Mouse (Mus musculus) limb, embryonic 11.5 days (tissue): ENCODE data around the gene Abhd12. TPM values are rescaled to one million over a fixed set of nuclear protein-coding genes. Genes with fewer than 3 reads are reported as not detected.
"Not testable (repeated sequence)": the region's sequence is repeated elsewhere in the genome, so short reads cannot be mapped to it uniquely, and the experiment has no call there.

Experiments used
- ATAC-seq: fragments of 200-750 bp; cut with Nextera tagmentation; 2 replicates; pipeline ENCODE4 v1.8.0; 2017; ENCODE audit warnings: low read depth; ENCODE audit not compliant: insufficient number of reproducible peaks, low FRiP score, low TSS enrichment
- DNase-seq: peaks from one replicate; pipeline ENCODE4 v3.0.0-alpha.2; 2015; ENCODE audit warnings: low spot score
- H3K27ac ChIP-seq: fragments of 300-500 bp; sonication (generic); replicated peaks from 2 replicates; pipeline ENCODE4 v1.5.1; 2014; ENCODE audit warnings: low read depth, mild to moderate bottlenecking, low read length
- H3K27me3 ChIP-seq: fragments of 300-500 bp; sonication (generic); 2 replicates; pipeline ENCODE4 v1.6.1; 2014; ENCODE audit warnings: mild to moderate bottlenecking, low read length, mixed read lengths; ENCODE audit not compliant: control insufficient read depth, insufficient read depth
- H3K36me3 ChIP-seq: fragments of 300-500 bp; sonication (generic); 2 replicates; pipeline ENCODE4 v1.6.1; 2014; ENCODE audit warnings: mild to moderate bottlenecking, low read length, moderate library complexity, mixed read lengths; ENCODE audit not compliant: control insufficient read depth, insufficient read depth
- H3K4me1 ChIP-seq: fragments of 300-500 bp; sonication (generic); 2 replicates; pipeline ENCODE4 v1.6.1; 2014; ENCODE audit warnings: low read length, mixed read lengths; ENCODE audit not compliant: control insufficient read depth, insufficient read depth
- H3K4me2 ChIP-seq: fragments of 300-500 bp; sonication (generic); 2 replicates; pipeline ENCODE4 v1.6.1; 2014; ENCODE audit warnings: low read depth, mild to moderate bottlenecking, moderate library complexity; ENCODE audit not compliant: severe bottlenecking
- H3K4me3 ChIP-seq: fragments of 300-500 bp; sonication (generic); 2 replicates; pipeline ENCODE4 v1.5.1; 2014; ENCODE audit warnings: low read depth, low read length
- H3K9ac ChIP-seq: fragments of 300-500 bp; sonication (generic); 2 replicates; pipeline ENCODE4 v1.6.1; 2014; ENCODE audit warnings: mild to moderate bottlenecking, low read length
- H3K9me3 ChIP-seq: fragments of 300-500 bp; sonication (generic); 2 replicates; pipeline ENCODE4 v1.6.1; 2016; ENCODE audit warnings: low read length; ENCODE audit not compliant: control insufficient read depth
- WGBS: fragments of 180-500 bp; shearing (Covaris S2); extraction: QIAGEN DNeasy Blood & Tissue Kit; methylation state at CpG from one replicate; pipeline ENCODE4 v1.1.7; 2014; 5-methylcytosine and 5-hydroxymethylcytosine counted together
- polyA plus RNA-seq: library from polyadenylated mRNA; unstranded; fragments of >200 nt; fragmentation: Nextera tagmentation; extraction: Ambion mirVana; gene quantifications from 2 replicates; pipeline ENCODE4 v1.2.1, GENCODE M21; 2014

Gene Abhd12
- 50.1 and 55.5 TPM in 2 replicates for polyA plus RNA-seq

GRCm38 (mm10) chr2:150904272-150904935 lies at the start of gene Abhd12:
Abhd12 (minus strand) TSS chr2:150904741.
- Histone ChIP-seq H3K4me3 (peak within 1 kb of the TSS; percentile 90), H3K36me3 (no peaks in the 10 kb centered on the region), H3K9ac (peak within 1 kb of the TSS; percentile 90), H3K27me3 (no peaks in the 10 kb centered on the region), H3K27ac (peak within 1 kb of the TSS; percentile 76; the same call in 1 of the 2 replicates), H3K9me3 (no peaks in the 10 kb centered on the region), H3K4me1 (0 out of 2 replicates have a peak, but pooled peaks cover 10% of the 10 kb centered on the region), H3K4me2 (peak within 1 kb of the TSS; percentile 85)
- peak; percentile 98 for DNase-seq
- peak; percentile 98 for ATAC-seq
- WGBS, result under 1% methylated on average over 59 of the region's 72 CpGs

- H3K4me3 ChIP-seq, result no peak overlapping the region
- no peaks in the 10 kb centered on the region for H3K27me3 ChIP-seq
- H3K4me2 ChIP-seq, result no peak overlapping the region
- ATAC-seq (no peak), DNase-seq (no peak)
- H3K27ac ChIP-seq, result no peak overlapping the region
- WGBS, result 88% methylated on average over 2 of the region's 2 CpGs
- H3K9me3 ChIP-seq, result no peaks in the 10 kb centered on the region
- no peak overlapping the region for H3K9ac ChIP-seq
- no peaks in the 10 kb centered on the region for H3K4me1 ChIP-seq
- no peaks in the 10 kb centered on the region; the same call in 1 of the 2 replicates for H3K36me3 ChIP-seq
These were observed 46.7 kb upstream of the Abhd12 start for GRCm38 (mm10) chr2:150951201-150951600.

- no peak for ATAC-seq
- no peaks in the 10 kb centered on the region for H3K9me3 ChIP-seq
- 93% methylated on average over 6 of the region's 6 CpGs for WGBS
- no peaks in the 10 kb centered on the region for H3K27me3 ChIP-seq
- no peak overlapping the region for H3K27ac ChIP-seq
- H3K9ac ChIP-seq, result no peak overlapping the region
- no peak overlapping the region for H3K4me2 ChIP-seq
- no peak for DNase-seq
- no peak overlapping the region for H3K4me3 ChIP-seq
- H3K4me1 ChIP-seq, result no peaks in the 10 kb centered on the region
- H3K36me3 ChIP-seq, result peaks cover 2% of the 10 kb centered on the region; the same call in 1 of the 2 replicates
These were observed 45.5 kb upstream of the Abhd12 start for GRCm38 (mm10) chr2:150950056-150950455.

GRCm38 (mm10) chr2:150949652-150950051 lies 45.1 kb upstream of the Abhd12 start:
- Histone ChIP-seq H3K4me2 (no peak overlapping the region), H3K9me3 (no peaks in the 10 kb centered on the region), H3K4me1 (no peaks in the 10 kb centered on the region), H3K27ac (no peak overlapping the region), H3K9ac (no peak overlapping the region), H3K27me3 (no peaks in the 10 kb centered on the region), H3K36me3 (peaks cover 2% of the 10 kb centered on the region; the same call in 1 of the 2 replicates), H3K4me3 (no peak overlapping the region)
- no peak for DNase-seq
- no peak for ATAC-seq
- 92% methylated on average over 3 of the region's 3 CpGs for whole genome bisulfite sequencing

- DNase-seq, result no peak
- no peak overlapping the region for H3K27ac ChIP-seq
- H3K36me3 ChIP-seq, result peaks cover 2% of the 10 kb centered on the region; the same call in 1 of the 2 replicates
- no peak overlapping the region for H3K9ac ChIP-seq
- H3K4me1 ChIP-seq, result no peaks in the 10 kb centered on the region
- no peak for ATAC-seq
- WGBS, result 91% methylated on average over 5 of the region's 5 CpGs
- no peaks in the 10 kb centered on the region for H3K27me3 ChIP-seq
- H3K9me3 ChIP-seq, result no peaks in the 10 kb centered on the region
- no peak overlapping the region for H3K4me2 ChIP-seq
- no peak overlapping the region for H3K4me3 ChIP-seq
These were observed 44.2 kb upstream of the Abhd12 start for GRCm38 (mm10) chr2:150948786-150949185.

GRCm38 (mm10) chr2:150947880-150948611 lies 43.5 kb upstream of the Abhd12 start:
- not testable (repeated sequence) for H3K9ac ChIP-seq, H3K4me3 ChIP-seq, H3K9me3 ChIP-seq, H3K4me1 ChIP-seq, H3K36me3 ChIP-seq, DNase-seq, H3K27me3 ChIP-seq, H3K27ac ChIP-seq, ATAC-seq, H3K4me2 ChIP-seq
- 92% methylated on average over 12 of the region's 12 CpGs for WGBS

GRCm38 (mm10) chr2:150947341-150947740 lies 42.8 kb upstream of the Abhd12 start:
- DNase-seq, H3K27ac ChIP-seq, H3K27me3 ChIP-seq, H3K9me3 ChIP-seq, H3K4me2 ChIP-seq, ATAC-seq, H3K36me3 ChIP-seq, H3K4me3 ChIP-seq, H3K4me1 ChIP-seq, H3K9ac ChIP-seq: not testable (repeated sequence)
- 95% methylated on average over 5 of the region's 5 CpGs for WGBS

GRCm38 (mm10) chr2:150944017-150944416 lies 39.5 kb upstream of the Abhd12 start:
- Histone ChIP-seq H3K9ac (no peak overlapping the region), H3K4me3 (no peak overlapping the region), H3K4me2 (no peak overlapping the region), H3K4me1 (no peaks in the 10 kb centered on the region), H3K36me3 (peaks cover 2% of the 10 kb centered on the region; the same call in 1 of the 2 replicates), H3K27ac (no peak overlapping the region), H3K9me3 (no peaks in the 10 kb centered on the region), H3K27me3 (no peaks in the 10 kb centered on the region)
- no peak for ATAC-seq
- 94% methylated on average over 5 of the region's 5 CpGs for WGBS
- no peak for DNase-seq
